Mouse (Mus musculus) brain, embryonic 14.5 days (tissue): ENCODE results near the gene Myl6.

Experiments used
- CTCF ChIP-seq: fragments of 200-500 bp; IDR thresholded peaks from 2 replicates; pipeline ENCODE4 v1.5.1; 2012; ENCODE audit warnings: inconsistent platforms, mild to moderate bottlenecking, moderate library complexity, borderline replicate concordance; ENCODE audit not compliant: insufficient read depth, insufficient read length; ENCODE audit errors: extremely low read depth
- POLR2A ChIP-seq: fragments of 200-500 bp; IDR thresholded peaks from 2 replicates; pipeline ENCODE4 v1.6.1; 2012; ENCODE audit warnings: mild to moderate bottlenecking, inconsistent platforms, borderline replicate concordance; ENCODE audit not compliant: poor library complexity, insufficient read depth, insufficient read length, severe bottlenecking; ENCODE audit errors: extremely low read depth

DNA sequence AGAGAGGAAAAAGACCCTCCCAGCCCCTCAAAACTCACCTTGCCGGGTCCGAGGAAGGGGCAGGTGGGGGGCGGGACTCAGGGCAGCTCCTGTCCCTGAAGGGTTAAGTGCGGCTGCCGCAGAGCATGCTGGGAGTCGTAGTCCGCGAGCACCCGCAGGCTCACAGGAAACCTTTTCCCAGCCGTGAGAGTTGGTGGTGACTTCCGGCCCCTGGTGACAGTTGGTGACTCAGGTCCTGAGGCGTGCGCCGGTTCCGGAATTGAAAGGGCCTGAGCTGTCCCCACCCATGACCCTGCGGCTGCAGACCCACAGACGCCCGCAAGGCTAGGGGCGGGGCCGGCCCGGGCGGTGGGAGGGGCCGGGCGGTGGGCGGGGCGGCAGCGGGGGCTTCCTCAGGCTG lies 4.6 kb upstream of the Myl6 start, which contains the start of gene Myl6b:
- TF ChIP-seq CTCF (no peak), POLR2A (no peak)
